Mouse (Mus musculus) kidney, postnatal 4 days (tissue): ENCODE data around the gene Ak3.

ENCODE experiments used
- DNase-seq, 2 experiments: peaks; one replicate each; pipeline ENCODE4 v3.0.0; 2021; ENCODE audit warnings: mixed read lengths in 2 of 2

Ak3 gene

DNA sequence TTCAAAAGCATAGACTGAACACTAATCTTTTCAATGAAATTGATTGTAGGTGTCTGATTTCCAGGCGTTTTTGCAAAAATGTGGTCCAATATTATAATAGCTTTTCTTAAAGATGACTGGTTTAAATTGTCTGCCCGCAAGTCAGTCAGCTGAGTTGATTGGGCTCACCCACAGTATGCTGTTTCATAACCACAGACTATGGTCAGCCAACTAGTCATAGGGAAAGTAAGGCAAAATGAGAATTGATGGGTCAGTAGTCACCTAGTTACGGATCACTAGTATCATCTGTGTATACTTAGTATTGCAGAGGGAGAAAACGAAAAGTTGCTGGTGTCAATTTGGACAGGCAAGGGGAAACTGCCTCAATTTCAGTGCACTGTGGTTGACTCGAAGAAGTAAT lies 56.4 kb downstream of the Ak3 start:
- no peak for DNase-seq

DNA sequence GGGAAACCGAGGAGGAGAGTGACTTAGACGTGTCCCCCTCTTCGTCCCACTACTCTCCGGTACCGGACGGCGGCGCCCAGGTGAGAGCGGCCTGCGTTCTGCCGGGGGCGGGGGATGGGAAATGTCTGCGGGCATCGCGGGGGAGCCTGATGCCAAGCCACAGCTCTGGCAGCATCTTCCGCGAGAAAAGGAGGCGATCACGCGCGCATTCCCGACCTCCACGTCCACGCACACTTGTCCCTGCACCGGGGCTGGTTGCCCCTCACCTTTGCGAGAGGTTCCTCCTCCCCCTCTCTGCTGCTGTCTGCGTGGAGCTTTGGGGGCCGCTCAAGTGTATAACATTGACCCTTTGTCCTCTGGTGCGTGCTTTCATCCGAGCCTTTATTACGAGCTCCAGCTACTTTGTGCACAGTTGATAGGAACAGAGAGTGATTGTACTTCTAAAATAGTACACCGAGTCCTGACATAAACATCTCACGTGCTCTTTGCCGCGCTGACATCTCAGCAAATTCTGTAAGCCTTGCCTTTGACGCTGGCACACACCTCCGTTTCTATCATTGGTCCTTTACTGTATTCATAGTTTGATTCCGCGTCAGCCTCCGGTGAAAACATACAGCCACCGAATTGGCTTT lies 57.1 kb downstream of the Ak3 start:
- no peak for DNase-seq

- peak; percentile 100 for DNase-seq
Observed at GRCm38 (mm10) chr19:28990194-28990589, 57.6 kb downstream of the Ak3 start, which contains the start of gene Cdc37l1. Gene Cdc37l1 (plus strand): TSS chr19:28990352.

DNA sequence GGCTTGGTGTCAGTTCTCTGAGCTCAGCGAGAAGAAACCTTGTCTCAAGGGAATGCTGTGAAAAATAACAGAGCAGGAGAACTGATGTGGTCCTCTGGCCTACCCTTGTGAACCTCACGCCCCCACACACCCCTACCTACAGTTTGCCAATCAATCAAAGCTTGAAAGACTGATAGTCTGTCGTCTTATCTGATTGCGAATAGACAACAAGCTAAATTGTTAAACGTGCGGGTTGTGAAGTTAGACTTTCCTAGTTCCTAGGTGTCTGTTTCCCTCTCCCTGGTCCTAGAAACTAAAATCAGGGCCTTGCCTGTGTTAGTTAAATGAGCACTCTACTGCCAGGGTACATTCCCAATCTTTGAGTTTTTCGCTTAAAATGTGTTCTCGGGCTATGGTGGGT lies 58.2 kb downstream of the Ak3 start:
- no peak for DNase-seq

DNA sequence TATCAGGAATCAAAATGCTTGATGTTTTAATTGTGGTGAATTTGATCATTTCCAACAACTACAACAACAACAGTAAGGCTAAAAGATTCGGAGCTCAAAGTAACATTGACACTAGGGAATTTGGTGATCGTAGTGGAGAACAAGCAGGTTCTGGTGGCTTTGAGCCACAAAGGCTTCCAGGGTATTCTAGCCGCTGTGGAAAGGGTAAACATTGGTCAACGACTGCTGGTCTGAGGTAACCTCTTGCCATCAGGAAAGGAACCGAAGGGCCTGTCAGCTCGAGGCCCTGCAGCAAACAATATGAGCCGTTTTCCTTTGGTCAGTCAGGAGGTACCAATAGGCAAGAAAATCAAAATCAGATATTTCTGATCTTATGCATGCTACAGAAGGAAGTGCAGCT lies 65.1 kb downstream of the Ak3 start:
- DNase-seq: no peak

GRCm38 (mm10) chr19:28974862-28975611 lies 72.7 kb downstream of the Ak3 start:
- DNase-seq: peak; percentile 87 to 90
